Mouse (Mus musculus) kidney, adult 9 months (tissue): ENCODE data around the gene Tmf1.

ENCODE experiments used
- DNase-seq: peaks from one replicate; pipeline ENCODE4 v3.0.0; 2022

Gene Tmf1

GRCm38 (mm10) chr6:97202477-97202876, 23.6 kb upstream of the Tmf1 start:
- DNase-seq: no peak

DNA sequence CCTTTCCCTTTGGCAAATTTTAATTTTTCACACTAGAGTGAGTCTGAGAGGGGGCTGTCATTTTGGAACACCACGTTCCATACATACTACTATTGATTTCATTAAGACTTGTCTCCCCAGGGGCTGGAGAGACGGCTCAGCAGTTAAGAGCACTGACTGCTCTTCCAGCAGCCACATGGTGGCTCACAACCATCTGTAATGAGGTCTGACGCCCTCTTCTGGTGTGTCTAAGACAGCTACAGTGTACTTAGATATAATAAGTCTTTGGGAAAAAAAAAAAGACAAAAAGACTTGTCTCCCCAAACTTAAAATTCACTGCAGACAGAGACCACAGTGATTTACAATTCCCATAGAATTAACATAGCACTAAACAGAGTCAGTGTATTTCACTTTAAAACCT, 21.5 kb upstream of the Tmf1 start:
- no peak for DNase-seq

- DNase-seq: no peak
Measured at GRCm38 (mm10) chr6:97179367-97179828, 476 bp upstream of the Tmf1 start.

GRCm38 (mm10) chr6:97175716-97176115, 3.2 kb downstream of the Tmf1 start:
- DNase-seq: peak; percentile 70

- DNase-seq: no peak
Measured at GRCm38 (mm10) chr6:97150156-97150555, 28.8 kb downstream of the Tmf1 start.

- no peak for DNase-seq
Measured at GRCm38 (mm10) chr6:97149721-97150120, 29.2 kb downstream of the Tmf1 start.

DNA sequence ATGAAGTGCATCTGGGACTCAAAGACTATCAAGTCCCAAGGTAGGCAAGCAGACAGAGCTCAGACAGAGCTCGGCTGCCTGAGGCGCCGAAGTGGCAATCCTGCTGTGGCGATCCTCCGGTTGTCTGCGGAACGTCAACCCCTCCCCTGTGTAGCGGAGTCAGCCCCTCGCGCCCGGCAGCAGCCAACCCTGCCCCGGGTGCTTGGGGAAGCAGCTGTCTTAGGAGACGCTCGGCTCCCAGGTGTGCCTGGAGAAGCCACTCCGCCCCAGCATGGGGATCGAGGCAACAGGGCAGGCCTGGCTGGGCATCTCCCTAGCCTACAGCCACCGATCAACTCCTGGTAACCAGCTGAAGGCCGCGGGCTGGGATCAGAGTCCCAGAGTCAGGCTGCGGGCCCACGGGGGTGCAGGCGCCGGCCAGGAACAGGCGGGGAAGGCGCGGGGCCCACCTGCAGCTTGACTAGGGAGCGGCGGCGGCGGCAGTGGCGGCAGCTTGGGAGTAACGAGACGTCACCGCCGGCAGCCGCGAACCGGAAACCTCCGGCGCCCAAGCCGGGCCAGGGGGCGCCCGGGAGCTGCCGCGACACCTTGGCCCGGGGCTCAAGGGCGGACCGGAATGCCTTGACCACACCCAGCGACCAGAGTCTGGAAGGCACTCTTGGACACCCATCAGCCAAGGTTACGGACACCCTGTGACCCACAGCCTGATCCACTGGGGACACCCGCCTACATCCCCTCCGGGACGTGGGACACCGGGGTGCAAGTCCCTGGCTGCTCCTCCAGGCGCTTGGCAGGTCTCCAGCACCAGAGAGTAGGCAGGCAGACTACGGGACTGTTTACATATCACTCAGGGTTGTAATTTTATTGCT, 30.3 kb downstream of the Tmf1 start, which contains the start of gene Eogt:
TSS of gene Eogt (minus strand) at position 800 of the 869 bp plus-strand sequence.
- DNase-seq: peak; percentile 89

- DNase-seq: peak; percentile 67
Measured at GRCm38 (mm10) chr6:97147755-97148382, 31.1 kb downstream of the Tmf1 start.

- no peak for DNase-seq
Measured at GRCm38 (mm10) chr6:97145156-97145555, 33.8 kb downstream of the Tmf1 start.

GRCm38 (mm10) chr6:97144359-97144758, 34.6 kb downstream of the Tmf1 start:
- DNase-seq: peak; percentile 81

DNA sequence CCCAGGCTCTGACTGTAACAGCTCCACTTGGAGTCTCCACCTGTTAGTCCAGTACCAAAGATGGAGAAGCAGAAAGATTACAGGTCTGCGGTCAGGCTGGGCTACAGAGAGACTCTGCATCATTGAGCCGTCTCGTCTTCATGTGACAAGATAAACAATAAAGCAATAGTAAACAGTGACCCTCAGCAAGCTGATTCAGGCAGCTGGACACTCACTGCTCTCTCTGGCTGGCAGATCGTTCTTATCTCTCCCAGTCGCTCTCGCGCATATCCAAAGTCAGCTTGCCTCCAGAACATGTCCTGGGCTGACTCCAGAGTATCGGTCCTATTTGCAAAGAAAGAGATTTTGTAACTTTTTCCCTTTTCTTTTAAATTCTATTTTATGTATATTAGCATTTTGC, 36.3 kb downstream of the Tmf1 start:
- no peak for DNase-seq

- DNase-seq: no peak
Measured at GRCm38 (mm10) chr6:97141811-97142210, 37.1 kb downstream of the Tmf1 start.

DNA sequence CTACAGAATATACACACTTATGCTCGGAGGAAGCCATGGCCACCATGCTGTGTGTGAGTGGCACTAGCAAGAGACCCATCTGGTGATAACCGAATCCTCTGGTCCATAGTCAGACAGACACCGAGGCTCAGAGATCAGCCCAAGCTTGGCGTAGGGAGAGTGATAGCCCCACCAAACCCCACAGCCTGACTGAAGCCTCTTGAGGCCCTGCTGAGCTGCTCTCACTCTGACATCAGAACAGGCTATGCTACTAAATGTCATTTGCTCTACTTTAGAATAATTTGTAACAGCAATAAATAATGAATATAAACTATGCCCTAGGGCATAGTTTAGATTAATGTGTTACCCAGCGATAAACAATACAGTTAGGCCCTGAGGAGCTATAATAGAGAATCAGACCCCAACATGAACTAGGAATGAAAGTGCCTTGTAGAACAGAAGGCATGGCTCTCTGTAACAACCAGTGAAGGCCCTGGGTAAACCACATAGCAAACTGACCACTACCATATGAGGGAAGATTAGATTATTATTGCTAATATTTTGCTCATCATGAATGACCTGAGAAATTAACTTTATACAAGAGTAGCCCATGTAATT, 46.1 kb downstream of the Tmf1 start:
- no peak for DNase-seq

DNA sequence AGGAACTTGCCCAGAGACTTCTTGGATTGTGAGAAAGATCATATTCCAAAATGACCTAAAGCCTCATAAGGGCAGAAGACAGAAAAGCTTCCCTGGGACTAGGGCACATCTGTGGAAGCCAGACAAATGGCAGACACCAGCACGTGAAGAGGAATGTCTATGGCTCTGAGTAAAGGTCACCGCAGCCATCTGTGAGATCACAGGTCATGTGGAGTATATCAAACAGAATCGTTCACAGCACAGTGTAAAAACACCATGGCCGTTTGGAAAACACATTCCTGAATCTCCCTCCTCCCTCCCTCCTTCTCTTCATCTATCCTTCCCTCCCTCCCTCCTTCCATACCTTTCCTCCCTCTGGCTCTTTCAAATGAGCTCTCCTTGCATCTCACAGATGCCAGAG, 47.1 kb downstream of the Tmf1 start:
- DNase-seq: no peak

- no peak for DNase-seq
Measured at GRCm38 (mm10) chr6:97130979-97131378, 47.9 kb downstream of the Tmf1 start.

GRCm38 (mm10) chr6:97124336-97125010, 54.4 kb downstream of the Tmf1 start:
- DNase-seq: peak; percentile 72

GRCm38 (mm10) chr6:97120922-97121321, 58.0 kb downstream of the Tmf1 start:
- no peak for DNase-seq

DNA sequence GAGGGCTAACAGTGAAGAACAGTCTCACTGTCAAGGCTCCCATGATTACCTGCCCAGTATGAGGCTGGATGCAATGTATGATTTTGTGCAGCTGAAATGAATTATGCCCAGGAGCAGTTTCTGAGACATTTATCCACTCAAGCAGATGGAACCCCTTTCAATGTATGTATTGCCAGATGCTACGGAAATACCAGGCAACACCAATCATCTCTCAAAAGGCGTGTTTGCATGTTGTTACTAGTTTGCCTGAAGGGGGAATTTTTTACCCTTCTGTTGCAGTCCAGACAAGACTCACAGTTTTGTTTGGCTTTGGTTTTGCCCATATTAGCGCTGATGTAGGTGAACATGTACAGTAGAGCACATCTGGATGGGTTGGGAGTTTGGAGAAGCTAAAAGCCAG, 60.6 kb downstream of the Tmf1 start:
- DNase-seq: no peak

DNA sequence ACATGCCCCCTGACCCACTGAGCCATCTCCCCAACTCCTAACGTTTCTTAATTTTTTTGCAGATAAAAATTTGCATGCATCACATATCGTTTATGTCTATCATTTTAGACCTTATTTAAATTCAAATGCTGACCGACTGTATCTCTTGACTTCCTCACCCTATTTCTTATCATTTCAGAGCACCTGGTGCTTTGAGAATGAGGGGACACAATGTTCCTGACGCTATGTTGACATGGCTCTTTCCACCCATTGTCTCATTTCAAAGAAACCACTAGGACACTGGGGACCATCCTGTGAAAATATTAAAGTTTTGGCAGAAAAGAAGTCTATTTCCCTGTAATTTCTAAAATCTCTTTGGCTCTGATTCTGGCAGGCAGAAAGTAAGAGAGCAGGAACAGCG, 62.0 kb downstream of the Tmf1 start:
- DNase-seq: no peak

DNA sequence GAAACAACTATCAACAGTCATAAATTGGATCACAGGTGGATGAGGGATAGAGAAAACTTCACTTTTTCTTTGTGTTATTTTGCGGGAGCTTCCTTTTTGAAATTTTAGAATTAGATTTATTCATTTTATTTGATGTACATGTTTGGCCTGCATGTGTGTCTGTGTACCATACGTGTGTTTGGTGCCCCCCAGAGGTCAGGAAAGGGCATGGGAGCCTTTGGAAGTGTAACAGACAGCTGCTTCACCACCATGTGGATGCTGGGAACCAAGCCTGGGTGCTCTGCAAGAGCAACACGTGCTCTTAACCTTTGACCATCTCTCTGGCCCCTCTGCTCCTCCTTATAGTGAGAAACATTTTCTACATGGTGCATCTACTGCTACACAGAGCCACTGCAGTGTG, 64.1 kb downstream of the Tmf1 start:
- DNase-seq: no peak

GRCm38 (mm10) chr6:97112177-97112576, 66.7 kb downstream of the Tmf1 start:
- no peak for DNase-seq

DNA sequence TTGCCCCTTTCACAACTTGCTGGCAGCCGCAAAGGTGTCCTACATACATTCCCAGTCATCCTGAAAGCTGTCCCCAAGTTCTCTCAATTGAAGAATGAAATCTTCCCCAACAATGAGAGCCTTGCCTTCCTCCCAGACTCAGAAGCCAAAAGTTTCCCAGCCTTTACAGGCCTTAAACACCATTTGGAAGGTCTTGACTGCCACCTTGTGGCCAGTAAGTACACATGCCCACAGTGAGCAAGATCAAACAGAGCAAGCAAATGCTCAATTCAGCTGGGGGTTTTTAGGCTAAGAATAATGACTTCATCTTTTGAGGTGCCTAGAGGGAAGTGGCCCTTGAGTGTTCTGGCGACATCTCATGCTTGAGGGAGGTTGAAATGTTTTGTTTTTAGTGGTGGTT, 72.1 kb downstream of the Tmf1 start:
- DNase-seq: peak; percentile 53

DNA sequence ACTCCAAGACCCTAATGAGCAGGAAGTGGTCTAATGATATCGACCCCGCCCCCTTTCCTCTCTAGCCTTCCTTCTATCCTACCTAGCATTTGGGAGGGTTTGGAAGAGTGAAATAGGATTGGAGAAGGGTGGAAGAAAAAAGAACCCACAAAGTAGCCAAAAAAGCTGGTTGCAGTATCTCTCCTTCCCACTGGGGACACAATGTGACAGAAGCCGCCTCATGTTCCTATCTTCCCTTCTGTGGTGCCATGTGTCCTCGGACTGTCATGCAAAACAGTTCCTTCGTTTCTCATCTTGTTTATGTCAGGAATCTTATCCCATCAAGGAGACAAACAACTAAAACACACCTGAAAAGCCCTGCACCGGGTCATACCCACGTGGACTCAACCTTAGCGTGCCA, 72.8 kb downstream of the Tmf1 start:
- DNase-seq: no peak
